Mouse (Mus musculus): Measurements from ENCODE around the gene Polr3b. TPM values are rescaled to one million over a fixed set of nuclear protein-coding genes. Genes with fewer than 3 reads are reported as not detected.
A peak's percentile ranks its signal among the peaks of the same experiment; 100 is the strongest.

Gene Polr3b
- total RNA-seq, 2 experiments from 2014 or later, result 17.6 to 18.3 TPM

DNA sequence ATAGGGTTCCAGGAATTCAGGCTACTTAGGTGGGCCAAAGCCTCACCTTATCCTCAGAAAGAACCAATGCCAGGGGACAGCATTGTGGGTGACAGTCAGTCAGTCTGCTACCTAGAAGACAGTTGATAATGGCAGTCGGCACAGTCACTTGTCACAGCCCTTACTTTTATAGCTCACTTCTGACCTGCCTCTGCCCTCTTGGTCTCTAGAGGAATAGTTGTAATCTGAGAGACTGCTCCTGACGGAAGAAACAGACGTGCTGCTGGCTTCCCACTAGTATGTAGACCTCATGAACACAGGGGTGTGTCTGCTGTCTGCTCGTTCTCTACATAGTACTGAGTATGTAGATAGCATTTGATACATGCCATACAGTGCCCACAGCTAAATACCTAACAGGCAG is 11.8 kb upstream of the Polr3b start:
- DNase-seq (ENCODE audit: low spot score in 2 of 2), result no peak

DNA sequence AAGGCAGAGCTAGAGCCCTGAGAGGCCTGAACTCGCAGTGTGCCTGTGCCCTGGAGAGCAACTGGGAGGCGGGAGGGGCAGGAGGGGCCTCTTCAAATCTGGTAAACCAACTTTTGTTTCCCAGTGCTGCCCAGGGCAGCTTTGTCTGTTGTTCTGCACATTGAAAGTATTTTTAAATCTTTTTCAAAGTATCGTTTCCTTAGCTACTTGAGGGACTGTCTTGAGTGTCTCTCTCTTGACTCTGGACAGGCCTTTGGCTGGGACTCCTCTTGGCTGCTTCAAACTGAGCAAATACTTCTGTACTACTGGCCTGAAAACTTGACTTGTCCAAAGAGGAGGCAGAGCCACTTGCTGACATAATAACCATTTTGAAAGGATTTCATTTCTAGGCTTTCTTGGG is 11.3 kb upstream of the Polr3b start:
- no peak for DNase-seq (ENCODE audit: low spot score in 2 of 2)

DNA sequence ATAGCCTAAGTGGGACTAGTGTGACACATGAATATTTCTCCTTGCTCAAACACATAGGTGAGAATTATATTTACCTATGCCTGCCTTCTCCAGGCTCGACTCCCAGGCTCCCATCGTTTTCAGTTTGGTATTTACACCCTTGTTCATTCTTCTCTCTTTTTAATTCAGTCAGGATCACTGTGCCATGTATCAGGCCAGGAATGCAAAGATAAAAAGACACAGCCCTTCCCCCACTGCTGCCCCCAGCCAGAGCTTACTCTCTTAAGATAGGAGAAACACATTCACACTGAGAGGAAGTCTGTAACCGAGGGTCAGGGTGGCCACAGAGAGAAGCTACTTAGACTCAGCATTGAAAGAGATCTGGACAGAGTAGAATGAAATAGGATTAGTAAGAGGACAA is 10.4 kb upstream of the Polr3b start:
- no peak for DNase-seq (ENCODE audit: low spot score in 2 of 2)

DNA sequence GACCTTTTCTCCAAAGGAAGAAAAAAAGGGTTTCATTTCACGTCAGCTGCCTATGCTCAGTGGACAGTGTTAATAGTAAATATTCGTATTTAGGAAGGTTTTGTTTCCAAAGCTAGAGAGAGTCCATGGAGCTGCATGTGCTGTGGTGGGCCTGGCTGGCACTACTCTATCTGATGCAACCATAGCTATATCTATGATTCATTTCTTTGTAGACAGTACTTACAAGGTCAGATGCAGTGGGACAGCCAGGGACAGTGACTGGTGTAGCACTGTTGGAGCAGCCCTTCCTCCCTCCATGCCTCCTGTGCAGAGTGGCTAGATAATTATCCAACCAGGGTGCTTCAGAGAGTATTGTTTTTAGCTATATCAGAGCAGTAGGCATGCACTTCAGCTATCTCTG is 9.8 kb upstream of the Polr3b start:
- no peak for DNase-seq (ENCODE audit: low spot score in 2 of 2)

DNA sequence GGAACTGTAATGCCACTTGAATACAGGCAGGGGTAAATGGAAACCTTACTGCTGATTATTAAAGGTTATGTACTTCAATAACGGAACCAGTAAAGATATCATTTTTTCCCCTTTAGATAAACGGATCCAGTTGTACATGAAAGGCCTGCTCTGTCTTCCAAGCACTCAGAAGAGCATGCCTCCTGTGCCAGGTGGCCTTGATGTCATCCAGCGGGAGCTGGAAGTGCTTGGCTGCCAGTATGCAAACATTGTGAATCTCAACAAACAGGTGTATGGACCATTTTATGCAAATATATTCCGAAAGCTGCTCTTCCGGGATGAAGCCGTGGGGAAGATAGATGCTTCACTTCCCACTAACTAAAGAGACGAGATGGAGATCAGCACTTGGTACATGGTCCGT is 8.7 kb upstream of the Polr3b start:
- no peak for DNase-seq (ENCODE audit: low spot score in 2 of 2)

DNA sequence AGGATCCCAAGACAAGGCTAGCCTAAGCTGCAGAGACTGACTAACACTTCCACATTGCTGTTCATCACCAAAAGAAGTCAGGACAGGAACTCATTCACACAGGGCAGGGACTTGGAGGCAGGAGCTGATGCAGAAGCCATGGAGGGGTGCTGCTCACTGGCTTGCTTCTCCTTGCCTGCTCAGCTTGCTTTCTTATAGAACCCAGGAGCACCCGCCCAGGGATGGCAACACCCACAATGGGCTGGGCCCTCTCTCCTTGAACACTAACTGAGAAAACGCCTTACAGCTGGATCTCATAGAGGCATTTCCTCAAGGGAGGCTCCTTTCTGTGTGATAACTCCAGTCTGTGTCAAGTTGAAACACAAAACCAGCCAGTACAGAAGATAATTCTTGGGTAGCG is 7.0 kb upstream of the Polr3b start:
- DNase-seq (ENCODE audit: low spot score in 2 of 2), result no peak

DNA sequence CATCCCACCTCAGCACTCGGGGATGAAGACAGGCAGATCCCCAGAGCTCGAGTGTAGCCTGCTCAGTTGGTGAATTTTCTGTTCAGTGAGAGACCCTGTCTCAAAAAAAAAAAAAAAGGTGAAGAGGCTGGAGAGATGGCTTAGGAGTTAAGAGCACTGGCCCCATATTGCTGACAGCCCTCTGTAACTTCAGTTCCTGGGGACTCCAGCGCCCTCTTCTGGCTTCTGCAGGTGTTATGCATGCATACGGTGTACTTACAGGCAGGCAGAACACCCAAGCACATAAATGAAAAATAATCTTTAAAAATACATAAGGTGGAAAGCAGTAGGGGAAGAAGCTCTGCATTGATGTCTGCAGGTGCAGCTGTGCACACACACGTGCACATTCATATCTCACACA is 9.1 kb downstream of the Polr3b start:
- no peak for DNase-seq (ENCODE audit: low spot score in 2 of 2)

DNA sequence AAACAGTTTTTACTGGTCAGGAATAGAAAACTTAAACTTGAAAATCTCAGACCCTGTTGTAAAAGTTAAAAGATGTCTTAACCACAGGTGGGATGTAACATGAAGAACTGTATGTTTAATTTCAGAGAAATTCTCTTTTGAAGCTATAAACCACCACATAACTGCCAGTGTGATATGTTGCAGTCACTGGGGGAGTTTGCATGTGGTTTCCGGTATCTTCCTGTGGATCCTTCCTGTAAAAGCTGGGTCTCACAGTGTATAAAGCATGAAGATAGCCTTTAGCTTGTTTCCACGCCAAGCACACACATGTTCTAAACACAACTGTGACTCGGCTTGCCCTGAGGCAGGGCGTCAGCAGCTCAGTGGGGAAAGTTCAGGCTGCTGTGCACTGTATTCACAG is 9.9 kb downstream of the Polr3b start:
- no peak for DNase-seq (ENCODE audit: low spot score in 2 of 2)

DNA sequence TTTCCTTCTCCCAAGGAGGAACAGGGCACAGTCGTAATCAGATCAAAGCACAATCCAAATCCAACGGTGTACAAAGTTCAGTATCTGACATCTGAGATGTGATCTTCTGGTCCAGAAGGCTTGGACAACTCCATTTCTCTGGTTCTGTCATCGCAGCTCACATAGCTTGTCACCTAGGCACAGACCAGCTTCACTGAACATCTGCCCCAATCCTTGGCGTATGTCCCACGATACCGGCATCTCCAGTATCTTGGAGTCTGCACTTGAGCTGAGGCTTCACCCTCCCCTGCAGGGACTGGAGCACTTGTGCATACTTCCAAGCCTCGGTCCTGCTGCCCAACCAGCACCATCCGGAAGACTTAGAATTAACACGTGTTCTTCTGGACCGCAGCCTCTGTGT is 14.6 kb downstream of the Polr3b start:
- no peak for DNase-seq (ENCODE audit: low spot score in 2 of 2)

DNA sequence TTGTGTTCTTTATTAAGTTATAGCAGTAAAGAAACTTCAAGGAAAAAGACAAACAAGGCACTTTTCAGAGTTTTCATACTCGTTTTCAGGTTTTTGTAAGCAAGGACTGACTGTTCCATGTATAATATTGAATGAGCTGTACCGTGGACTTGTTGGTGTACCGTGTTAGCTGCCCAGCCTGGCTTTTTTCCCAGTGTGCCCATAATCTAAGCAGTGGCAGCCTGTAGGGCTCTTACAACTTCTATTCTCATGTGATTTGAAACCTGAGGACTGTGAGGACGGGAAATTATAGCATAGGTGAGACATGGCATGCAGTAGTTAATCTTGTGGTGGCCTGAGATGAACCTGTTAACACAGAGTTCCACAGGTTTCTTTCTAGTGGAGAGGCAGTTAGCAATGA is 16.3 kb downstream of the Polr3b start:
- DNase-seq (ENCODE audit: low spot score in 2 of 2), result no peak

DNA sequence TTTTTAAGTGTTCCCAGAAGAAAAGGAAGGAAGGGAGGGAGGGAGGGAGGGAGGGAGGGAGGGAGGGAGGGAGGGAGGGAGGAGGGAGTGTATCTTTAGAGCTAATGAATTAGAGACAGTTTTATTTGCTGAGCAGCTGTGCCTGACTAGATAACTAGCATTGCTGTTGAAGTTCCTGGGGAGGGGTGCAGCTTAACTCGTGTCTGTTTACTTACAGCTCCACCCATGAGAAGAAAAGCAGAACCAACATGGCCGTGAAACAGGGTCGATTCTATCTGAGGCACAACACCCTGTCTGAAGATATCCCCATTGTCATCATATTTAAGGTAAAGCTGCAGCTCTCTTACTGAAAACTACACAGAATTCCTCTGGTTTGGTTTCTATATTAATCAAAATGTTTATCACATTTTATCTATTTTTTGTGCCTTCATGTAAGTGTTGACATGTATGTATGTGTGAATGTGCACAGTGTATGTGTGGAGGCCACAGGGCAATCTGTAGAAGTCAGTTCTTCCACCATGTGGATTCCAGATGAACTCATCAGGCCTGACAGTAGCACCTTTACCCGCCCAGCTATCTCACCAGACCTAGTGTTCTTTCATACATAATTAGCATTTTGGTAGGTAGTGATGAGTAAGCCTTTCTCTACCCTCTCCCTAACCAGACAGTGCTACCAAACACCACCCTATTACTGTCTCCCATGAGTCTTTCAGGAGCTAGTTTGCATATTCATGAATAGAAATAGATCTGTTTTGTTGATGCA is 17.6 kb downstream of the Polr3b start:
- DNase-seq (ENCODE audit: low spot score in 2 of 2), result no peak

DNA sequence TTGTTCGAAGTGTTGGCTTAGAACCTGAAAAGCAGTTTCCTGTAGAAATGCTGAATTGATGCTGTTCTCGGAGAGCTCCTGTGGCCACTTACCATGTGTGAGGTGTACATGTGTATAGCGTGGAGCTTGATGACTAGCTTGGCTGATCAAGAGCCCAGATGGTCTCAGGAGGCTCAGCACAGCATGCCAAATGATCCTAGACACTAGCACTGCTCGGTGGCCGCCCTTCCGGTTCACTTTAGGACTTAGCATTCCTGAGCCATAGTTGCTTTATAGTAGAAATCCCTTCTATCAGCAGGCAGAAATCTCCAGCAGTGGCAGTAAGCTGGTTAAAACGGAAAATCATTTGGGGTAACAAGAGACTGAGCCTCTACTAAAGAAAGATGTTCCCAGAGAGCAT is 18.8 kb downstream of the Polr3b start:
- no peak for DNase-seq (ENCODE audit: low spot score in 2 of 2)

DNA sequence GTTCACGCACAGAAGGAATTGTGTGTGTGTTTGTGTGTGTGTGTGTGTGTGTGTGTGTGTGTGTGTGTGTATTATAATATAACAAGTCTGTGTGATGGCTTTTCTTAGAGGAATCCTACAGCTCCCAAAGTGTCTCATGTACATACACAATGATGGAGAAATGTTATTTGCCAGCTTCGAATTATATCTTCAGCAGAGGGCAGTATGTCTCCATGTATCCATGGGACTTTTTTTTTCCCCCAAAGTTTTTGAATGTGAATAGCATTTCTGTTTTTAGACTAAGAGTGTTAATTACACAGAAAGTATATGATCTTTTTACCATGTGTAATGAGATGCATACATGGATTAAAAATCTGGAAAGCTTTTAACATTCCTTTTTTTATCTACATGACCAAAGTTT is 19.5 kb downstream of the Polr3b start:
- DNase-seq (ENCODE audit: low spot score in 2 of 2), result no peak

DNA sequence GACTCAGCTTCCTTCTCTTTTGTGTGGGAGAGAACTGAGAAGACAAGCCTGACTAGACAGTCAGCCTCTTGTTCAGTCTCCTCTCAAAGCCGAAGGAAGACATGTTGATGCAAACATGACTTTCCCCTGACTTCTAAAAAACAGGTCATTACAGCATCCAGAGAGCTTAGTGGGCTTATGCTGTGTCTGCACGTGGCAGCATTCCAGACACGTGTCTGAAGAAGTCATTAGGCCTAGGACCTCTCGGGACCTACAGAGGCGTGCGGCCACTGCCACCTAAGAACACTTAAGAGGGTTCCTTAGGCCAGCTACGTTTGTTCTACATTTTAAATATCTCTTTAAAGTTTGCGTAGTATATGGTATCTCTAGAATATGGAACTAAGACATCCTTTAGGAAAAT is 23.8 kb downstream of the Polr3b start:
- no peak for DNase-seq (ENCODE audit: low spot score in 2 of 2)

DNA sequence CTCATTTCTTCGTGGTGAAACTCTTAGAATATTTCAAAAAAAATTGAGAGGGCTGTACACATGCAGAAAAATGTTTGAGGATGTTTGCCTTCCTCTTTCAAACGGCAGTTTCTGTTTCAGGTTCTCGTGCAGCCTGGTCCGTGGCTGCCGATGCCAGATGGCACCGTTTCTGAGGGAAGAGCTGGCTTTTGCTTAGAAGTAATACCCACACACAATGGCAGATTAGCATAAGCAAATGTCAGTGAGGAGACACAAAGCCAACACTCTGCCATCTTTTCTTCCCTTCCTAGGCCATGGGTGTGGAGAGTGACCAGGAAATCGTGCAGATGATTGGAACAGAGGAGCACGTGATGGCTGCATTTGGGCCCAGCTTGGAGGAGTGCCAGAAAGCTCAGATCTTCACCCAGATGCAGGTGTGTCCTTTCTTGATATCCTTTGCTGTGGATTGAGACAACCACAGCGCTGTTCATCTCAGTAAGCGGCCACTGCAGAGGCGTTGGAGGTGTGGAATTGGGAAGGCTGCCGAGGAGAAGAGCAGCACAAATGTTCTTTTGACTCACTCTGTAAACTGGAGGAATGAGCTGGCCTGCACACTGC is 24.5 kb downstream of the Polr3b start:
- DNase-seq (ENCODE audit: low spot score in 2 of 2), result no peak

DNA sequence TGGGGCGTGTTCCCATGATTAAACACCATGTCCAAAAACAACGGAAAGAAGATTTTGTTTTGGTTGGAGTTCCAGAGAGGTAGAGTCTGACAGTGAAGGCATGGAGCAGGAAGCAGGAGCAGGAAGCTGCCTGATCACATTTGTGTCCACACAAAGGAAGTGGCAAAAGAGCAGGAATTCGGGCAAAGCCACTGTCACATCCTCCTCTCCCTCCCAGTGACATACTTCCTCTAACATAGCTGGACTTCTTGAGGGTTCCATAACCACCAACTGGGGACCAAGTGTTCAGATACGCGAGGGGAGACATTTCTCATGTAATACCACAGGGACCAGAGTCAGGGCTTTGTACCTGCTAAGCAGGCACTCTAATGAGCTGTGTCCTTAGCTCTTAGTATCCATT is 25.2 kb downstream of the Polr3b start:
- DNase-seq (ENCODE audit: low spot score in 2 of 2), result no peak

DNA sequence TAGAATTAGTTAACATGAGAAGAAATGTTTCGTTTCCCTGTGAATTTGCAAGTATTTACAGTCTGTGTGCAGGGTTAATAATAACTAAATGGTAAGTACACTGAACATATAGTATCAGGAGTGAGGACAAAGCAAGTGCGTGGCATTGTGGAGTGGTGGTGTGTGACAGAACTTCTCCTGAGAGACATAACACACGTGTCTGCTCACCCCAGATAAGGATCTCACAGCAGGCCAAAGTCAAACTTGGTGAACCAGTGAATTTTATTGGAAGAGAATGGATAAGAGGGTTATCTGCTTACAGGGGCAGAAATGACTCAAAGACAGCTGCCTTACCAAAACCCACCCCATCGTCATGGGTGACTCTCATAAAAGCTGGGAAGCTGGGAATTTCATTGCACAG is 26.8 kb downstream of the Polr3b start:
- DNase-seq (ENCODE audit: low spot score in 2 of 2), result no peak

DNA sequence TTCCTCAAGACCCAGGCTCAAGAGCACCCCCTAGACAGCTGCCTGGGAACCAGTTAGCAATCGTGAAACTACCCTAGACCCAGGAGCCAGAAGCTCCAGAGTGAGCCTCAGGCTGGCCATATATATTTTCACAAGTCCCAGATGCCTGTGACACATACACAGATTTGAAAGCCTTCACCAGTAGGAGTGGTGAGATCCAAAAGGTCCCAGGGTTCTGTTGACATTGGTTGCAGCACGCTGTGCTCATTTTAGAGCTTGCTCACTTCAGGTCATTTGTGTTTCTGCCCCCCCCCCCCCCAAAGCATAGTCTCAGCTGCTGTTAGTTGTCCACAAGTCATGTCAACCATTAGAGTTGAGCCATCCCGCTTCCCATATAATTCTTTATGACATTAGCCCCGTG is 31.9 kb downstream of the Polr3b start:
- no peak for DNase-seq (ENCODE audit: low spot score in 2 of 2)

DNA sequence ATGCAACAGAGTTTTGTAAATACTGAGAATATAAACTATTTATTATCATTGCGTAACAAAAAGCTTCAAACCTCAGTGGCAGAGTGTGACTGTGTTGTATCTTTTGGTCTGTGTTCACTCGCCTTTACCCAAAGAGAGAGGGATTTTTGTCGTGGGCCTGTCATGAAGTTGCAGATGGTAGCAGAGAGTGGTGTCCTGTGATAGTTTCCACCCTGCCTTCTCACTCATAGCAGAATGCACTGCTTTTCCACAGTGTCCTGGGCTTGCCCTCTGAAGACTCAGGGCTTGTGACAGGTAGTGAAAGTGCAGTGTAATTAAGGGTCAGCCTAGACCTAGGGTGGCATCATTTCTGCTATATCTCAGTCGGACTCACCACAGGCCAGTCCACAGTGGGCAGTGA is 32.6 kb downstream of the Polr3b start:
- no peak for DNase-seq (ENCODE audit: low spot score in 2 of 2)

DNA sequence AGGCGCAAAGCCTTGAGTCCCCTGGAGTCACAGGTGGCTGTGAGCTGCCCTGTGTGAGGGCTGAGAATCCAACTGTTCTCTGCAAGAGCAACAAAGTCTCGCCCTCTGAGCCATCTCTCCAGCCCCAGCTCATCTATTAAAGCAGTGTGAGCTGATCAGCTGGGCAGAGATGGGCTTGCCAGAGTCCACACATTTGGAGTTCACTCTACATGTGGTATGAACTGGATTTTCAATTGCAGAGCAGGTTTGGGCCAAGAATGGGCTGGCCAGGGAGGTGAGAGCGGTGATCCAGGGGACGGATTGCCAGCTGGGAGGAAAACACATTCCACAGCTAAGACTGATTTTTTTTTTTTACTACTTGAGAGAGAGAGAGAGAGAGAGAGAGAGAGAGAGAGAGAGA is 34.5 kb downstream of the Polr3b start:
- peak; percentile 31 to 51 for DNase-seq (ENCODE audit: low spot score in 2 of 2)

DNA sequence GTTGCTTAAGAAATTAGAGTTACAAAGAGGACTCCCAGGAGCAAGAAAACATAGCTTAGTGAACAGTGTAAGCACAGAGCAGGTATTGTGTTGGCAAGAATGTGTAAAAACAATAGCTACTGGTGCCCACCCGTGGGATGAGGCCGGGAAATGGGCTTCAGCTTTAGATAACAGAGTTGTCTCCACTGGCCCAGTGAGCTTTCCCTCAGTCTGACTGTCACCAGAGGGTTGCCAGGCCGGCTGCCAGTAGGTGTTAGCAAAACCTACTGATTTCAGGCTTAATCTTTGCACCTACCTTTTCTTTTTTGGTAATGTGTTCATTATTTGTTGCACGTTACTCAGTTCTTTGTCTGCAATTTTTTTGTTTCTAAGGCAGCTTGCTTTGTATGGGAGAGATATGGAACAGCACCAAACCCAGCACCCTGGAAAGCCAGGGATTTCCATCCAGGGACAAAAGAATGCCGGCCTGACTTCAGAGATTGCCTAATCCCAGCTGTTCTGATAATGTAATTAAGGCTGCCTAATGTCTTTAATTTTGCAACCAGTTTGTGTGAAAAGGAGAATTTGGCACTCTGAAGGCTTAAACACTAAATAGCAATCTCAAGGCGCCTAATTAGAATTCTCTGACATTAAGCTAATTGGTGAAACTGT is 35.5 kb downstream of the Polr3b start:
- DNase-seq (ENCODE audit: low spot score in 2 of 2), result no peak

DNA sequence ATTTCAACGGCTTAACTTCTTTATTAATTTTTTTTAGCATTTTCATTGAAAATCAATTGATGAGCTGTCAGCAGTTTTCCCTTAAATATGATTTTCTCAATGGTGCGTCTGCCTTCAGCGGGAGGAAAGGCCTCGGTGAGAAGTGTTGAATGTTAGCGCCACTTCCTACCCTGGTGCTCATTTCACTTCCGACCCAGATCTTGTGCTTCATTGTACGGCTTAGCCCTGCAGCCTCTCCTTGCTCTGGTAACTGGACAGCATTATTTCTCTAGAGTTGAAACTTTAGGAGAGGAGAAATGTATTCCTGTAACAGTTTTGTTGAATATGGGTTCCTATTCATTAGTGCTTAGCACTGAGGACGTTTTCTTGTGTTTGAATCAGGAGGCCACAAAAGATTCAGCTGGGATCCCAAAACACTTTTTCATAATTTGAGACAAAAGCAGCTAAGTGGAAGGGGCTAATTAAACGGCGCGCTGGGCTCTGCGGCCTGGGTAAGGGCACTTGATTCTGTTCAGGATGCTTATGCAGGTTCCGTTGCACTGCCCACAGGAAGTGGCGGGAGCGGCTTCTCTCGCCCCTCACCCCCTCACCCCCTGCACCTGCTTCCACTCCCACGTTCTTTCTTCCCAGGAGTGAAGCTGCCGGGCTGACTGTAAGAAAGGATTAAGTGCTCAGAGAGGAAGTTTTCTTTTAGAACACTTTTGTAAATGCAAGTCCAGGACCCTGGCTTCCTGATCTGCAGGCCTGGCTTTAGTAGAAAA is 36.2 kb downstream of the Polr3b start:
- no peak for DNase-seq (ENCODE audit: low spot score in 2 of 2)

Measured in gastrocnemius, postnatal 4 days (tissue).